Mouse (Mus musculus) cortical plate, adult 2 months (tissue): ENCODE results near the gene AY358078.

ENCODE experiments used
- CTCF ChIP-seq: fragments of 200-500 bp; IDR thresholded peaks from 2 replicates; pipeline ENCODE4 v1.5.1; 2011; ENCODE audit warnings: mild to moderate bottlenecking, control low read depth, low read length; ENCODE audit not compliant: insufficient read depth; ENCODE audit errors: extremely low read depth
- POLR2A ChIP-seq: fragments of 200-500 bp; IDR thresholded peaks from 2 replicates; pipeline ENCODE4 v1.6.1; 2011; ENCODE audit warnings: mild to moderate bottlenecking, low read length, control low read depth; ENCODE audit not compliant: insufficient read depth; ENCODE audit errors: extremely low read depth

GRCm38 (mm10) chr14:51773490-51773889 is 26.4 kb upstream of the AY358078 start, which contains the start of gene Ang4:
- no peak for TF ChIP-seq CTCF
- no peak for TF ChIP-seq POLR2A
